Mouse (Mus musculus) testis, adult 2 months (tissue): ENCODE data around the gene Abcd1. TPM values are rescaled to one million over a fixed set of nuclear protein-coding genes. Genes with fewer than 3 reads are reported as not detected.

Experiments used
- H3K27ac ChIP-seq: fragments of 200-500 bp; 2 replicates; pipeline ENCODE4 v1.5.1; 2012; ENCODE audit warnings: low read depth, low read length; ENCODE audit not compliant: control insufficient read depth, insufficient read depth
- H3K27me3 ChIP-seq: fragments of 200-500 bp; 2 replicates; pipeline ENCODE4 v1.6.1; 2012; ENCODE audit warnings: mild to moderate bottlenecking, low read length, moderate library complexity; ENCODE audit not compliant: control insufficient read depth, insufficient read depth
- H3K36me3 ChIP-seq: fragments of 200-500 bp; 2 replicates; pipeline ENCODE4 v1.6.1; 2012; ENCODE audit warnings: mild to moderate bottlenecking, low read length; ENCODE audit not compliant: control insufficient read depth, insufficient read depth
- H3K4me1 ChIP-seq: fragments of 200-500 bp; 2 replicates; pipeline ENCODE4 v1.6.1; 2012; ENCODE audit warnings: low read length; ENCODE audit not compliant: control insufficient read depth, insufficient read depth
- H3K4me3 ChIP-seq: fragments of 200-500 bp; 2 replicates; pipeline ENCODE4 v1.5.1; 2012; ENCODE audit warnings: low read depth, mild to moderate bottlenecking, low read length, moderate library complexity, mixed read lengths; ENCODE audit not compliant: control insufficient read depth
- CTCF ChIP-seq: fragments of 200-500 bp; IDR thresholded peaks from 2 replicates; pipeline ENCODE4 v1.5.1; 2012; ENCODE audit warnings: low read depth, mild to moderate bottlenecking, inconsistent platforms, low read length, moderate library complexity; ENCODE audit not compliant: control insufficient read depth, insufficient read depth, insufficient replicate concordance
- POLR2A ChIP-seq: fragments of 200-500 bp; IDR thresholded peaks from 2 replicates; pipeline ENCODE4 v1.6.1; 2012; ENCODE audit warnings: low read depth, mild to moderate bottlenecking, inconsistent platforms, low read length, moderate library complexity; ENCODE audit not compliant: control insufficient read depth
- polyA plus RNA-seq: library from polyadenylated mRNA; depleted of rRNA; stranded (reverse); fragments of >200 nt; gene quantifications from 2 replicates; pipeline ENCODE4 v1.2.3, GENCODE M21; 2012

Abcd1 gene
- polyA plus RNA-seq, 1 experiment = 24.4 TPM

DNA sequence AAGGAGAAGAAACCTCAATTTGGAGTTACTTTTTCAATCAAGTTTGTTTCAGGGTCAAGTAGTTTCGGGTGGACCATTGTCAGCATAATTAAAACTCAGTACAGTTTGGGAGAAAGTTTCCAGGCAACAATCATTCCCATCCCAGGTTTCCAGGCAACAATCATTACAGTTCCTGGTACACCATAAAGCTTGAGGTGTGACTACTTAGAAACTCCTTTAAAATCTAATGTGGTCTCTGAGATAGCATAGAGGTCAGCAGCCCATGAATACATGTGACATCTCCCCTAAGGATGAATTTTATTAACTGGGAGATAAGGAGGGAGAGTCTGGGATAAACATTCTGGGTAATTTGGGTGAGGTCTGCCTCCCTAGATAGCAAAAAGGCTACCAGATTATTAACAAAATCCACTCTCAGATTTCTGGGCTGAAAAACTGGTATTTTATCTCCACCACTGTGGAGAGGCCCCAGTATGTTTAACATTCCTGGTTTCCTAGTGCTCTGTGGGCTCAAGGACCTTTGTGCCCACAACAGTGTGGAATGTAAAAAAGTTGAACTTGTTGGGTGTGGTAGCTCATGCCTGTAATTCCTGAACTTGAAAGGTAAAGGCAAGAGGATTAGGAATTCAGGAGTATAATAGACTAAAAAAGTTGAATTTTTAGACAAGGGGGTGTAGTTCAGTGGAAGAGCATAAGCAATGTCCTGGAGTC, 28.5 kb downstream of the Abcd1 start:
- Histone ChIP-seq H3K27me3 (no peaks in the 10 kb centered on the region), H3K4me1 (no peaks in the 10 kb centered on the region), H3K27ac (no peak overlapping the region), H3K4me3 (no peak overlapping the region), H3K36me3 (no peaks in the 10 kb centered on the region)
- TF ChIP-seq CTCF = no peak
- no peak for TF ChIP-seq POLR2A

DNA sequence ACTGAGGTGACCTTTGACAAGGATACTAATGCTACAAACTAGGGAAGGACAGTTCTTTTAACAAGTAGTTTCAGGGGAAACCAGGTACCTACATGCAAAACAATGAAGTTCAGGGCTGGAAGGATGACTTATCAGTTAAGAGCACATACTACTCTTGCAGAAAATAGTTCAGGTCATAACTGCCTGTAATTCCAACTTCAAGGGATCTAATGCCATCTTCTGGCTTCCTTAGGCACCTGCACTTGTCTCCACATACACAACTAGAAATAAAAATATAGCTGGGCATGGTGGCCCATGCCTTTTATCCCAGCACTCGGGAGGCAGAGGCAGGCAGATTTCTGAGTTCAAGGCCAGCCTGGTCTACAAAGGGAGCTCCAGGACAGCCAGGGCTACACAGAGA, 32.6 kb downstream of the Abcd1 start:
- H3K4me3 ChIP-seq = no peak overlapping the region
- no peaks in the 10 kb centered on the region for H3K4me1 ChIP-seq
- H3K27me3 ChIP-seq = no peaks in the 10 kb centered on the region
- H3K27ac ChIP-seq = no peak overlapping the region
- no peak for TF ChIP-seq POLR2A
- no peaks in the 10 kb centered on the region for H3K36me3 ChIP-seq

DNA sequence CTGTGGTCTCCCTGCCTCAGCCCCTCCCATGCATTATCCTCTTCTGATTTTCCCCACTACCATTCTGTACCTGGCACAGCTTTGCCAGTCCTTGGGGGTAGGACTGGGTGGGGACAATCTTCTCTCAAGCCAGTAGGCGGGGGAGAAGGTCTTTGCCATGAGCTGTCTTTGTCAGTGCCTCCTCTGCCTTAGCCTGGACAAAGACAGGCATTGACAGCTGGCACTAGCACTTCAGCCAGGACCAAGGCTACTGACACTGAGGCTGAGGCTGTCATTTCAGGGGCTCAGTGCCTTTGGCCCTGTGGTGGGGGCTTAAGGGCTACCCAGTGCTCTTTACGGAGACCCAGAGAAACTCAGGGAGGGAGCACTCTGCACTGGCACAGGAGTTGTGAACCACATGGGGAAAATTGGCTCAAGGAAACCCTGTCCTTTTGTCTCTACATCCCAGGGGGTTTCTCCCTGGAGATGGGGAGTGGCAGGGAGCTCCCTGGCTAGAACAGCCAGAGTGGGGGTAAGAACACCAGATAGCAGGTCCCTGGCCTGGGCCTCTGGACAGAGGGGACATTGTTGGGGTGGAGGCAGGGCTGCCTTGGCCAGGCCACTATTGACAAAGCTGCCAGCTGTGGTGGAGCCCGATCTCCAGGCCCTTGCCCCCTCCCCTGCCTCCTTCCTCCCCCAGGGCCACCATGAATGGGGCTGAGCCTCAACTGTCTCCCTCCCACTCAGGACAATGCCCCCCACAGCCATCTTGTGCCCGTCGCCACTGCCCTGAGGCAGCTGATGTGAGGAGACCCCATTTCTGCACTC, 40.1 kb downstream of the Abcd1 start, which contains the start of gene Plxnb3:
TSS of gene Plxnb3 (plus strand) at position 757 of the 807 bp plus-strand sequence.
- no peaks in the 10 kb centered on the region for H3K27me3 ChIP-seq
- H3K4me1 ChIP-seq = no peaks in the 10 kb centered on the region

DNA sequence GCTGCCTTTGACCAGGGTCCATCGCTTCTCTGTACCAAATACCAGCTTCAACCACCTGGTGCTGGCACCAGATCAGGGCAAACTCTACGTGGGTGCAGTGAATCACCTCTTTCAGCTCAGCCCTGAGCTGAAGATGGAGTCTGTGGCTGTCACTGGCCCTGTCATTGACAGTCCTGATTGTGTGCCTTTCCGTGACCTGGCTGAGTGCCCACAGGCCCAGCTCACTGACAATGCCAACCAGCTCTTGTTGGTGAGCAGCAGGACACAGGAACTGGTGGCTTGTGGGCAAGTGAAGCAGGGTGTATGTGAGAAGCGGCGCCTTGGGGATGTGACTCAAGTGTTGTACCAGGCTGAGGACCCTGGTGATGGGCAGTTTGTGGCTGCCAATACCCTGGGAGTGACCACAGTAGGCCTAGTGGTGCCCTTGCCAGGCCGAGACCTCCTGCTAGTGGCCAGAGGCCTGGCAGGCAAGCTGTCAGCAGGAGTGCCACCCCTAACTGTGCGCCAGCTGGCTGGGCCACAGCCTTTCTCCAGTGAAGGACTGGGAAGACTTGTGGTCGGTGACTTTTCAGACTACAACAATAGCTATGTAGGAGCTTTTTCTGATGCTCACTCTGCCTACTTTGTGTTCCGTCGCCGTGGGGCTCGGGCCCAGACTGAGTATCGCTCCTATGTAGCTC, 42.4 kb downstream of the Abcd1 start:
- Histone ChIP-seq H3K27me3 (no peaks in the 10 kb centered on the region), H3K4me1 (no peaks in the 10 kb centered on the region)

More for the DNA sequence above, 40.1 kb downstream of the Abcd1 start, which contains the start of gene Plxnb3:
- H3K4me3 ChIP-seq = no peak within 1 kb of the TSS
- TF ChIP-seq POLR2A (no peak), CTCF (no peak)
- H3K27ac ChIP-seq = no peak within 1 kb of the TSS
- H3K36me3 ChIP-seq = no peaks in the 10 kb centered on the region

DNA sequence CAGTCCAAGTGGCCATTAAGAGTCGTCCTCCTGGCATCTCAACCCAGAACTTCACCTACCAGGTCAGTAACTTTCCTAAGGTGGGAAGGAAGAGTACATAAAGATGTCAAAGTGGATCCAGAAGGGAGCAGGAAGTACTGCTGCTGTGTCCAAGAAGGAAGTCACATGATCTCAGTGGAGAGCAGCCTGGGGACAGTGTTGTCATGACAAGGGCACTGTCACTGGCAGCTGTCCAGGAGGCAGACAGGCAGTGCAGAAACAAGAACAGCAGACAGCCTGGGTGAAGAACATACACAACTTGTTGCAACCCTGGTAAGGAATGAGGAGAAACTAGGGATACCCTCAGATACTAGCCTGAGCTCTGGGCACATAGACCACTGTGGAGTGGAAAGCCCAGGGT, 48.9 kb downstream of the Abcd1 start:
- no peaks in the 10 kb centered on the region for H3K4me1 ChIP-seq
- H3K27me3 ChIP-seq = no peaks in the 10 kb centered on the region
- H3K36me3 ChIP-seq = no peaks in the 10 kb centered on the region
- TF ChIP-seq CTCF = no peak
- H3K27ac ChIP-seq = no peak overlapping the region
- H3K4me3 ChIP-seq = no peak overlapping the region

More for the DNA sequence above, 42.4 kb downstream of the Abcd1 start:
- Histone ChIP-seq H3K36me3 (no peaks in the 10 kb centered on the region), H3K4me3 (no peak overlapping the region), H3K27ac (no peak overlapping the region)
- TF ChIP-seq CTCF (no peak), POLR2A (no peak)

DNA sequence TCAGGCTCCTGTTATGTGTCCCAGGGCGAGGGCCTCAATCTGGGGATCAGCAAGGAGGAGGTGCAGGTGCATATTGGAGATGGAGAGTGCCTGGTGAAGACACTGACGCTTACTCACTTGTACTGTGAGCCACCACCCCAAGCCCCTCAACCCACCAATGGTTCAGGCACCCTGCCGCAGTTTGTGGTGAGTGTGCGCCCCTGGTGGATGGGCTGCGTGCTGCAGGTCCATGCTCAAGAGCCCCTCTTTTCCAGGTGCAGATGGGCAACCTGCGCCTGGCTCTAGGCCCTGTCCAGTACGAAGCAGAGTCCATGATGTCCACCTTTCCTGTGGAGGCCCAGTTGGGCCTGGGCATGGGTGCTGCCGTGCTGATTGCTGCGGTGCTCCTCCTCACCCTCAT, 50.9 kb downstream of the Abcd1 start:
- TF ChIP-seq POLR2A (no peak), CTCF (peak; percentile 30; the same call in 1 of the 2 replicates)
- H3K4me1 ChIP-seq = no peaks in the 10 kb centered on the region
- H3K36me3 ChIP-seq = no peaks in the 10 kb centered on the region
- H3K4me3 ChIP-seq = no peak overlapping the region
- no peaks in the 10 kb centered on the region for H3K27me3 ChIP-seq
- H3K27ac ChIP-seq = no peak overlapping the region

DNA sequence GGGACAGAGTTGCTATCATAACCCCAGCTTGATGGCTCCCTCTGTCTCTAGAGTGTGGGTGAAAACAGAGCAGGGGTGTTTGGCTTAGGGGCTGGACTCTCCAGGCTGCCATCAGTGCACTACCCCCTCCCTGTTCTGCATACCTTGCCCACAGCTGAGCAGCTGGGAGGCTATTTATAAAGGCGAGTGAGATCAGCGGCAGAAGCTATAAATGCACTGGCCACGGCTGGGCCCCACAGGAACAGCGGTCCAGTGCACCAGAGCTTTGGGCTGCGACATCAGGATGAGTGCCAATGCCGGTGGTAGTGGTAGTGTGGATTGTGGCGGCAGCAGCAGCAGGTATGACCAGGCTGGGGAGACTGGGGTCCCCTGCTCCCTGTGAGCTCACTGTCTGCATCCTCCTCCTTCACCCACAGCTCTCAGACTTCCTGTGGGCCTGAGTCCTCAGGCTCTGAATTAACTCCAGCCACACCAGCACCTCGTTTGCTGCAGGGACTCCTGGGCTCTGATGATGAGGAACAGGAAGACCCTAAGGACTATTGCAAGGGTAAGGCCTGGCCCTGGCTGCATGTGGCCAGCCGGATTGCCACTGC, 57.9 kb downstream of the Abcd1 start, which contains the start of gene Srpk3:
TSS of gene Srpk3 (plus strand) at position 238 of the 593 bp plus-strand sequence.
- Histone ChIP-seq H3K27me3 (no peaks in the 10 kb centered on the region), H3K27ac (no peak within 1 kb of the TSS), H3K4me3 (no peak within 1 kb of the TSS), H3K4me1 (no peaks in the 10 kb centered on the region), H3K36me3 (no peaks in the 10 kb centered on the region)
- TF ChIP-seq CTCF (no peak), POLR2A (no peak)
